Mouse (Mus musculus): Measurements from ENCODE around the gene Cfap299. TPM values are rescaled to one million over a fixed set of nuclear protein-coding genes. Genes with fewer than 3 reads are reported as not detected.
"Not testable (repeated sequence)": the region's sequence is repeated elsewhere in the genome, so short reads cannot be mapped to it uniquely, and the experiment has no call there.

Gene Cfap299
- polyA plus RNA-seq, 1 experiment, result not detected

DNA sequence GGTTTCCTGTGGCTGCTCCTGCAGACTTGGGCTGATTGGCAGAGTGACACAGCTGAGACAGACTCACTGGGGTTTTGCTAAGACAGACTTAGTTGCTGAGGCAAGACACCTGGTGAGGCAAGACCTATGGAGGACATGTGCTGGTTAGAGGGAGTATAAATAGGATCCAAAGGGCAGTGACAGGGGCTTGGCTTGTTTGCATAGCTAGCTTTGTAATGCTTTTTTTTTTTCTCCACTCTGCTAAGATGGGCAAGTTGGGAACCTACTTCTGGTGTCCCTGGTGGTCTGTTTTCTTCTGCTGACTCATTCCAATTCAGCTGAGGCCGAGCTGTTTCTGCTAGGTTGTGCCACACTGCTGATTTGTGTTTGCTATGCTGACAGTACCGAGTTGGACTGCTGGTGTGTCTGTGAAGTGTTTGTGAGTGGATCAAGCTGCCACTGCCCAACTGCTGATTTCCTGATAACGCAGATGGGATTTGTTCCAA is 240.0 kb downstream of the Cfap299 start:
- no peak for TF ChIP-seq CTCF (IDR thresholded peaks at IDR 0.05; ENCODE audit: insufficient read depth, low read depth, low read length)
- TF ChIP-seq POLR2A (IDR thresholded peaks at IDR 0.05; ENCODE audit: insufficient read depth, low read depth, low read length), result no peak
- H3K4me3 ChIP-seq (ENCODE audit: insufficient read depth, low read depth, low read length), result no peak overlapping the region
- no peaks in the 10 kb centered on the region for H3K4me1 ChIP-seq (ENCODE audit: control insufficient read depth, insufficient read depth, low read length)
- 55% methylated on average over 3 of the region's 3 CpGs for WGBS
- H3K27ac ChIP-seq (ENCODE audit: insufficient read depth, low read depth, low read length), result no peak overlapping the region

DNA sequence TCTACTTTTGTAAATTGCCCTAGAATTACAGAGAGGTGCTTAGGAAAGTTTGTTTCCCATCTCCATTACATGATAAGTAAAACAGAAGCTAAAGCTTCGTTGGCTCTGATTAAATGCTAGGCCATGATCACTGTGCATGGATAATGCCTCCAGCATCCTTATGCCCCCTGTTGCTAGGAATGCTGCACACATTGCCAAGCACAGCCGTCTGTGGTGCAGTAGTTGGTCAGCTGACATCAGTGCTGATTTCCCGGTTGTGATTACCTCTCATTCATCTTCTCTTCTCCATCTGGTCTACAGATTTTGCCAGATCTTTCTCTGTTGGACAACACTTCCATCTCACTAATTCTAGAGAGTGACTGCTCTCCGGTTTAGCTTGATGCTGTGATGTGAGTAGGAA is 243.3 kb downstream of the Cfap299 start:
- TF ChIP-seq CTCF (IDR thresholded peaks at IDR 0.05; ENCODE audit: insufficient read depth, low read depth, low read length), result no peak
- no peak for TF ChIP-seq POLR2A (IDR thresholded peaks at IDR 0.05; ENCODE audit: insufficient read depth, low read depth, low read length)

DNA sequence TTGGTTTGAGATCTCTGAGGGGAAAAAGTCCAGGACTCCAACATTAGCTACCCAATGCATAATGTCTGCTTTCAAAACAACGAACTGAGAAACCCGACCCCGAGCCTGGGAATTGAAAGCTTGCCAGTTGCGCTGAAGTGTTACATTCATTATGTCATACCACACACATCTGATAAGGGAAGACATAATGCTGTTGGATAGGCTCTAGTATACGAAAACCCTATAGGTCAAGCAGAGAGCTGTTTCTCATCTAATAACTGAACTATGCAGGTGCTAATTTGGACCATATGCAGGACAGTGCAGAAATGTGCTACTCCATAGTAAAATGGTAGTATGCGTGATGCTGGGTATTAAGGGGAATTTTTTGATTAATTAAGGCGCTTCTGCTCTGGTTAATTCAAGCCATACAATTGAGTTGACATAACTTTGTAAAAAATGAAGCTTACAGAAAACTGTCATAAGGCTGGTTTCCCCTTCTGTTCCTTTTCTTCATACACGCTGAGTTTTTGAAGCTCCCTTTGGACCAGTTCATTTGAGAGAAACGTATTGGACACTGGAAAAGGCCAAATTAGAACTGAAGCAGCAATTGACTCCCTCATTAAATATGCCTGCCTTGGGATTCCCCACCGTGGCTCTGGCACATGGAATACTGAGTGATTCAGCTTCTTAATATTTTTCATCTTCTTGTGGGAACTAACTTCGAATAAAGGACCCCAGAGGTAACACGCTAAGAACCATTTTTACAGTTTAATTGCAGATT is 245.8 kb downstream of the Cfap299 start:
- no peak for TF ChIP-seq POLR2A (IDR thresholded peaks at IDR 0.05; ENCODE audit: insufficient read depth, low read depth, low read length)
- no peak for TF ChIP-seq CTCF (IDR thresholded peaks at IDR 0.05; ENCODE audit: insufficient read depth, low read depth, low read length)
- 45% methylated on average over 12 of the region's 12 CpGs for WGBS
- no peak overlapping the region for H3K4me3 ChIP-seq (ENCODE audit: insufficient read depth, low read depth, low read length)
- H3K4me1 ChIP-seq (ENCODE audit: control insufficient read depth, insufficient read depth, low read length), result no peaks in the 10 kb centered on the region
- H3K27ac ChIP-seq (ENCODE audit: insufficient read depth, low read depth, low read length), result no peak overlapping the region

More for the DNA sequence above, 243.3 kb downstream of the Cfap299 start:
- no peak overlapping the region for H3K27ac ChIP-seq (ENCODE audit: insufficient read depth, low read depth, low read length)
- 48% methylated on average over 4 of the region's 4 CpGs for WGBS
- H3K4me3 ChIP-seq (ENCODE audit: insufficient read depth, low read depth, low read length), result no peak overlapping the region
- H3K4me1 ChIP-seq (ENCODE audit: control insufficient read depth, insufficient read depth, low read length), result no peaks in the 10 kb centered on the region

DNA sequence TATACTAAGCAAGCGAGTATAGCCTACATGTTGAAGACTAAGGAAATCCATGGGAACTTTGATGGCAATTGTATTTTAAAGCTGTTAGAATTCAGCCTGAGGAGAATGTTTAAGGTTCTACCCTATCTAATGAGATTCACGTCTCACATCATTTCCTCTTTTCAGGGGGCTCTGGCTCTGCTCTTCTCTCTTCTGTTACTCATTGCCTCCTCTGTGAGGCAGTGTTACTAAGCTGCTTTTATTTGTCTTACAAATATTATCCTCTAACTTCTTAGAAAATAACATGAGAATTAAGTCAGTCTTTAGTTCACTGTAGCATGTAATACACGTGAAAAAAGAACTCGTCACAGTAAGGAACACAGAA is 246.3 kb downstream of the Cfap299 start:
- Histone ChIP-seq H3K27ac (ENCODE audit: insufficient read depth, low read depth, low read length) (no peak overlapping the region), H3K4me3 (ENCODE audit: insufficient read depth, low read depth, low read length) (no peak overlapping the region), H3K4me1 (ENCODE audit: control insufficient read depth, insufficient read depth, low read length) (no peaks in the 10 kb centered on the region)
- 58% methylated on average over 4 of the region's 4 CpGs for WGBS
- TF ChIP-seq CTCF (IDR thresholded peaks at IDR 0.05; ENCODE audit: insufficient read depth, low read depth, low read length) (no peak), POLR2A (IDR thresholded peaks at IDR 0.05; ENCODE audit: insufficient read depth, low read depth, low read length) (no peak)

DNA sequence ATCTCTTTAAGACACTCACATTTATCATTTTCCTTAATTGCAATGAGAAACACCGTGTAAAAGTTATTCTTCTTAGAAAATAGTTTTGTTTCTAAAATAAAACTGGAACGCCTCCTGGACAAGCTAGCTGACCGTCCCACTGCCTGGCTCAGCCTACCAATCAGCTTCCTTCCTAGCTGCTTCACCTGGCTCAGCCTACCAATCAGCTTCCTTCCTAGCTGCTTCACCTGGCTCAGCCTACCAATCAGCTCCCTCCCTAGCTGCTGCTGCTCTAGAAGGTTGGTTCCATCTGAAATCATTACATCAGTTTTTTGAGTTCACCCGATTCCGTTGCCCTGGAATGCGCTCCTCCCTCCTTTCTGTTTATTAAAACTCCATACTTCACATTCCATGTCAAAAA is 247.4 kb downstream of the Cfap299 start:
- not testable (repeated sequence) for H3K4me1 ChIP-seq (ENCODE audit: control insufficient read depth, insufficient read depth, low read length); H3K27ac ChIP-seq (ENCODE audit: insufficient read depth, low read depth, low read length)
- WGBS, result 91% methylated on average over 6 of the region's 6 CpGs

DNA sequence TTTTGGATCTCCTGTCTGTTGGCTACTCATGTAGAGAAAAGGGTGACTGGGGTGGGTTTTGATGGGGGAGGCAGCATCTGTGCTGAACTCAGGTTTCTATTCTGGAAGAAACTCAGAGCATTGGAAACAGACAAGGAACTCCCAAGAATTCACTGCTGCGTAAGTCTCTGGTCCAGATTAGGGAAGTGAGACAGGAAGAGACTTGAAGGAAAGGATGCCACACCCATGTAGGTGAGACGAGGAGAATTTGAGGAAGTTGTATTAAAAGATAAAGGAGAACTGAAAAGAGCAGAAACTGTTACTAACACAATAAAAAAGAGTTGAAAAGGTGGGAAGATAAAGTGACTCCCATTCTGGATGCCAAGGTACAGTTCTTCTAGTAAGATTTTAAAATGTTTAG is 249.3 kb downstream of the Cfap299 start:
- TF ChIP-seq CTCF (IDR thresholded peaks at IDR 0.05; ENCODE audit: insufficient read depth, low read depth, low read length) (no peak), POLR2A (IDR thresholded peaks at IDR 0.05; ENCODE audit: insufficient read depth, low read depth, low read length) (no peak)
- no peak overlapping the region for H3K4me3 ChIP-seq (ENCODE audit: insufficient read depth, low read depth, low read length)
- no peaks in the 10 kb centered on the region for H3K4me1 ChIP-seq (ENCODE audit: control insufficient read depth, insufficient read depth, low read length)
- 85% methylated on average over 2 of the region's 2 CpGs for WGBS
- no peak overlapping the region for H3K27ac ChIP-seq (ENCODE audit: insufficient read depth, low read depth, low read length)

More for the DNA sequence above, 247.4 kb downstream of the Cfap299 start:
- H3K4me3 ChIP-seq (ENCODE audit: insufficient read depth, low read depth, low read length), result not testable (repeated sequence)

DNA sequence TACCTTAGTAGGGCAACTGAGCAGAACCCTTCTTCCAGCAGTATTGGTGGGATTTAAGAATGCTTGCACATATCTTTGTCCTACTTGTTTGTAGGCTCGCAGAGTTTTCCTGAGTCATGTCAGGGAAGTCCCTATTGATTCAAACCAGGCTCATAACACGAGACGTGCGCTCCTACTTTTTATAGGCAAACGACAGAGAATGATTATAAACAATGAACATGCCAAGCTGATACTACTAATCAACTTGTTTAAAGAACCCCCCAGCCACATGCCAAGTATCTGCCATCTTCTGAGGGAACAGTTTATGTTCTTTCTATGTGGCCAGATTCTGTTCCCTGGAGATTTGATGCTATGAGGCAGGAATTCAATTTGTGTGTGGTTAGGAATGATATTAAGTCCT is 251.7 kb downstream of the Cfap299 start:
- TF ChIP-seq POLR2A (IDR thresholded peaks at IDR 0.05; ENCODE audit: insufficient read depth, low read depth, low read length) (no peak), CTCF (IDR thresholded peaks at IDR 0.05; ENCODE audit: insufficient read depth, low read depth, low read length) (no peak)
- no peaks in the 10 kb centered on the region for H3K4me1 ChIP-seq (ENCODE audit: control insufficient read depth, insufficient read depth, low read length)
- H3K27ac ChIP-seq (ENCODE audit: insufficient read depth, low read depth, low read length), result no peak overlapping the region
- no peak overlapping the region for H3K4me3 ChIP-seq (ENCODE audit: insufficient read depth, low read depth, low read length)
- 46% methylated on average over 5 of the region's 5 CpGs for WGBS

DNA sequence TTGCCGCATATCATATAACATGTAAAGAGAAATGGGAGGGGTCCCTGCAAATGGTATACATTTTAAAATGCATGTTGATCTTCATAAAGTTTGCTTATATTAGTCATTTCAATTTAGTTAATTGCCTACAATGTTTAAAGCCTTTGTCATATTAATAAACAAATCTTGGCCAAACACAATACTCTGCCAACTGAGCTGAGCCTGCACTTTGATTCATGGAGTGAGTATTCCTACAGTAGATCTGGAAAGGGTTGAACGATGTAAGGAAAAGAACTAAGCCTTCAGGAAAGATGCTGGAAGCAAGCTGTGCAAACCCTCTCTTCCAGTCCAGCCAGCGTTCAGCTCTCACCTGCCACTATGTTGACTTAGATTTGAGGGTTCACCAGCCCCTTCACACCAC is 252.9 kb downstream of the Cfap299 start:
- 94% methylated on average over 3 of the region's 3 CpGs for WGBS
- TF ChIP-seq CTCF (IDR thresholded peaks at IDR 0.05; ENCODE audit: insufficient read depth, low read depth, low read length), result no peak
- no peak overlapping the region for H3K27ac ChIP-seq (ENCODE audit: insufficient read depth, low read depth, low read length)
- H3K4me3 ChIP-seq (ENCODE audit: insufficient read depth, low read depth, low read length), result no peak overlapping the region
- H3K4me1 ChIP-seq (ENCODE audit: control insufficient read depth, insufficient read depth, low read length), result no peaks in the 10 kb centered on the region

DNA sequence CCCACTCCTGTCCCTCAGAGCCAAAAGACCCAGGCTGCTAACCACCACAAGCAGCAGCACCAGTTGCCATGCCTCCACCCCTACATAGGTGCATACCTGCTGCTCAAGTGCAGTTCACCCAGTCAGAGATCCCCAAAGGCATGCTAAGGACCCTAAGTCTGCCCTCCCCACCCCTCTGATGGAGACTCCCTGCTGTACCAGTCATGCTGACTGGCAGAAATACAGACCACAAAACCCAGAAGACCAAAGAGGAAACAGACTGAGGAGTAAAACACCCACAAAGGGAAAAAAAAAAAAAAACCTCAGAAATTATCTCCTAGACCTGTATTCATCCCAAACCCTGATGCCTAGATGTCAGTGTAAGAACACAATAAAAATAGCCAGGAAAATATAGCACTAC is 256.8 kb downstream of the Cfap299 start:
- Histone ChIP-seq H3K27ac (ENCODE audit: insufficient read depth, low read depth, low read length) (no peak overlapping the region), H3K4me1 (ENCODE audit: control insufficient read depth, insufficient read depth, low read length) (no peaks in the 10 kb centered on the region)
- TF ChIP-seq POLR2A (IDR thresholded peaks at IDR 0.05; ENCODE audit: insufficient read depth, low read depth, low read length) (no peak), CTCF (IDR thresholded peaks at IDR 0.05; ENCODE audit: insufficient read depth, low read depth, low read length) (no peak)

DNA sequence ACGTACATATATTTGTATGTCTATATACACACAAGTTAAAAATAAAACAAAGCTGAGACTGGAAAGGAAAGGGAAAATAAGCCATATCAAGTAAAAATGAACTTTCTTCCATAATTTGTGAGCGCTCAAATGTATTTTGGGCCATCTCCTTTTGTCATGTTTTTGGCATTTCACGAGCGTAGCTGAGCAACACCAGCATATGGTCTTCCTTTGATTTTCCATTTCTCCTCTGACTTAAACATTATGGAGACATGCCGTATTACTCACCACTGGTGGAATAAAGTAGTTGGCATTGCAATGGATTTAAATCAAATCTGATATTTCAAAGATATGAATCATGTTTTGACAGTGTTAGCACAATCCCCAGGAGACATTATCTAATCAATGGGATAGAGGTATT is 284.4 kb downstream of the Cfap299 start:
- Histone ChIP-seq H3K4me1 (ENCODE audit: control insufficient read depth, insufficient read depth, low read length) (no peaks in the 10 kb centered on the region), H3K4me3 (ENCODE audit: insufficient read depth, low read depth, low read length) (no peak overlapping the region), H3K27ac (ENCODE audit: insufficient read depth, low read depth, low read length) (no peak overlapping the region)
- TF ChIP-seq CTCF (IDR thresholded peaks at IDR 0.05; ENCODE audit: insufficient read depth, low read depth, low read length) (no peak), POLR2A (IDR thresholded peaks at IDR 0.05; ENCODE audit: insufficient read depth, low read depth, low read length) (no peak)
- 98% methylated on average over 5 of the region's 5 CpGs for WGBS

More for the DNA sequence above, 256.8 kb downstream of the Cfap299 start:
- H3K4me3 ChIP-seq (ENCODE audit: insufficient read depth, low read depth, low read length), result no peak overlapping the region

All from olfactory bulb, adult 2 months (tissue).